Mouse (Mus musculus) lung, postnatal 14 days (tissue): ENCODE measurements around the gene Pimreg.

Experiments
- DNase-seq: peaks from one replicate; pipeline ENCODE4 v3.0.0; 2021

Gene Pimreg

DNA sequence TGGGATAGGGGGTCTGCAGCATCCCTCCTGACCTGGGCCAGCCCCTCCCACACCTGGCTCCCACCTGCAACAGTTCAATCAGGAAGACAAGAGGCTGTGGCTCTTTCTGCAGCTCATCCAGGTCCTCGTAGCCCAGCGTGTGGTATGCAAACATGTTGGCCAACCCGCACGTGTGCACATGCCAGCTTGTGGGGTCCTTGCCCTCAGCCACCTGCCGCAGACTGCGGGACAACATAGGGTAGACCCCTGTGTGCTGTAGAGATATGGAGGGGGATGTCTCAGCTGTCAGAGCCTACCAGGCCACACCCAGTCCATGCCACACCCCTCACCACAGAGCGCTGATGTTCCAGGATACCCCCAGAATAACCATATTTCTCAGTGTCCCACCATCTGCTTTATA is 10.5 kb upstream of the Pimreg start:
- no peak for DNase-seq

DNA sequence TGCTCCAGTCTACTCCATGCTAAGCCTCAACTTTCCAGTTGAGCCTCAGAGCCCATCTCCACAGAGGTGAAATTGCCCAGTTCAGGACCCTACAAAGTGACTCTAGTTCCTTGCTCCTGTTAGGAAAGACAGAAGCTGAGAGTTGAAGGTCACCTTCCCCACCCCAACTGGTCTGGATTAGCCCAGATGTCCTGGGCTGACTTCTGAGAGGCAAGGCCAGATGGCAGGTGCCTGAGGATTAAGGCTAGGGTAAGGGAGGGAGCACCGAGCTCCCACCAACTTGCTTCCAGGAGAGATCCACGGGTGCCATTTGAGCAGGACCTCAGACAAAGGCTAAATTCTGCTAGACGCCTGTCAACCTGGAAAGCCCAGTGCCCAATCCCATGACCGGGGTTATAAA is 9.7 kb upstream of the Pimreg start:
- no peak for DNase-seq

DNA sequence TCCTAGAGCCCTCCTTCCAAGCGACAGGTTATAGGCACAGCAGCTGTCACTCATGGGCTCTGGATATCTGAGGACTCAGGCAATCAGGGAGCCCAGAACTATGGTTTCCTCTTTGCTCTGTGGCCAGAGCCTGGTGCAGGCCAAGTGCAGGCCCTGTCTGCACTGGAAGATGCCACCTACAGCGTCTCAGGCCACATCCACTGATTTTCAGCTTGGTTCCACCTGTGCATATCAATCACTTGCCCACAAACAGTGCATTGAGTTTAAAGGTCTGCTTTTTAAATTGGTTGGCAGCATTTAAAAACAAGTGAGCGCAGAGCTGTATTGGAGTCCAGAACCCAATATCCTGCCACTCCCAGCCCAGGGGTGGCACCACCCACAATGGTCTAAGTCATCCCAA is 9.2 kb upstream of the Pimreg start:
- DNase-seq, result no peak

DNA sequence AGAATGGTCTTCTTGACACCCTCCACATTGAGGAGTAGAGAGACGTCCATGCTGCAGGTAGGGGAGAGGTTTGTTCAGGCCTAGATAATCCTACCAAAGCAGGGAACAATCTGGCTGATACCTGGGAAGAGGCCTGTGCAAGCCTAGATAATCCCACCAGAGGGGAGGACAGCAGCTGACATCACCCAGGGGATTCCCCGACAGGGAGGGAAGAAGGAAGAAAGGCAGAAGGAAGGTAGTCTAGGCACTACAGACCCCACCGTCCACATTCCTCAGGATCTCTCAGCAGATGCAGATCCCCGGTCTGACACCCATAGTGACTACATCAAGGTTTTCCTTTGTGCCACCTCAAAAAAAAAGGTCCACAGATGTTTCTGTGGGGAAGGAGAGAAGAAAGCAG is 4.4 kb upstream of the Pimreg start, which contains the start of gene Aipl1:
Aipl1 (minus strand) TSS at position 101 of the 400 bp plus-strand sequence.
- DNase-seq, result no peak

DNA sequence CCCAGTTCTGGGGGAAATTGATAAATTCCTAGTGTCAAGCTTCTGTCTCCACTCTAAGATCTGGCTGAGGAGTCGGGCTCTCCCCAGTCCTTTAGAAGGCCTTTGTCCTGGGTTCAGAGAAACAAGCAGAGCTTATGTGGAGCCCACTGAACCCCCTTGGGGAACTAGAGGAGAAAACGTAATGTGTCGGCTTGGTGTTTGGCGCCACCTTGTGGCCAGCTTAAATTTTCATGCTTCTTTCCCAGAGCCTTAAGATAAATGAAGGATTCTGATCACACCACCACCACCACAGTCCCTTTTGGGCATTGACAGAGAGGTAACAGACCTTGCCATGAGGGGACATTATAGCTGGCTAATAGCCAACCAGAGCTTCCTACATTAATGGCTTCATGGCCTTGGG is 3.8 kb upstream of the Pimreg start:
- DNase-seq, result peak; percentile 79

DNA sequence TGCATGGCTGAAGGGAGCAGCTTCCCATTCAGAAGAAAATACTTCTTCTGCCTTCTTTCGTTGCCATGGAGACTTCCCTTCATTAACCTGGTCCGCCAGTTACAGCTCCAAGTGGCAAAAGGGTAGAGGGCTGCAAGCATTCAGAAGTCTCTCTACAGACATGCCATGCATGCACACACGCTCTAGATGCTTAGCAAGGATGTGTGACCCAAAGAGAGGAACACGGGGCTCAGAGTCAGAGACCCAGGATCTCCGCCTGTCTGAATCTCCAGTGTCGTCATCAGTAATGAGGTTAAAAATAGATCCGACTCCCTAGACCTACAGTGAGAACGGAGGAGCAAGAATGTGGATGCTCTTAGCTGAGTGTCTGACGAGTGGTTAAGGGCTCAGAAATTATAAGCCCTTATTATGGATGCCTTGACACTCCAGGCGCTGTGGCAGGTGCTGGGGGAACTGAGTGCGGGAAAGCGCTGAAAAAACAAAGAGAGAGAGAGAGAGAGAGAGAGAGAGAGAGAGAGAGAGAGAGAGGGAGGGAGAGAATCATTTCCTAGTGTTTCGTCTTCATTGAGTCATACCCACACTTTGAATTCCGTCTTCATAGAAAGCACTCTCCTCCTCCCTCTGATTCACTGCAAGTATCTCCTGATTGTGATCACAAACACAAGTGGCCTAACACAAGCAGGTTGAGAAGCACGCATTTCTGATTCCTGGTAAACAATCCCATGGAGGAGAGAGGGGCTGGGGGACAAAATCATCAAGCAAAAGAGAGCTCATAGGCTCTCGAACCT is 2.0 kb upstream of the Pimreg start:
- no peak for DNase-seq

DNA sequence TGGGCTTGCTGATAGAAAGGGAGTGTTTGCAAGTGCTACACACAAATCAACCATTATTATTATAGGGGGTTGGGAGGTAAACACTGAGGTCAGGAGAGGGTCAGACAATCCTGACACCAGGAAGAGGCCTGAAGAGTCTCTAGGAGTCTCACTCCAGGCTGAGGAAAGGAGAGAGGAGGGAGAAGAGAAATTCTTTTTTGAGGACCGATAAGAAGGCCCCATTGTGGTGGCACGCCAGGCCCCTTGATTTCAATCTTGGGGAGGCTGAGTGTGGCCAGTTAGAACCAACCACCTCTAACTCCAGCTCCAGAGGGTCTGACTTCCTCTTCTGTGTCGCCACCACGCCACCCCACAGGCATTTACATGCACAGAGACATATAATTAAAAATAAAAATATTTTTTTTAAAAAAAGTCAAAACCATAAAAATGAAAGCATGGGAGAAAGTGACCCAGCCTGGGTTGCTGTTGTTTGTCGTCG is 503 bp upstream of the Pimreg start:
- no peak for DNase-seq

DNA sequence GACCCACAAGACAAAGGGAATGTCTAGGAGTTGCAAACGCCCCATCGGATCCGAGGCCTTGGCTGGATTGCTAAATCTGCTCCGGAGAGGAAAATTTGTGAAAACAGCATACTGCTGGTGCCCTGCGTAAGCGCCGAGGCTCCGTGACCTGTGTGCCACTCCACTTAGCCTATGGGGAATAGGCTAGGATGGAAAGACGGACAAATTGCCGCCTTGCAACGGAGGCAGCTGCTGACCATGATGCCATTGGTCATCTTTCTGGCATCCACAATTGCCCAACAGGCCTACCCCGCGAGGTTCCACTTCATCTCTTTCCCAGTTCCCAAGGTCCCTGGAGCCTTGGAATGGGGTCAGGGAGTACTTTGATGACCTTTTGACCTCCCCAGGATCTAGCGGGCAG is 799 bp downstream of the Pimreg start:
- no peak for DNase-seq

DNA sequence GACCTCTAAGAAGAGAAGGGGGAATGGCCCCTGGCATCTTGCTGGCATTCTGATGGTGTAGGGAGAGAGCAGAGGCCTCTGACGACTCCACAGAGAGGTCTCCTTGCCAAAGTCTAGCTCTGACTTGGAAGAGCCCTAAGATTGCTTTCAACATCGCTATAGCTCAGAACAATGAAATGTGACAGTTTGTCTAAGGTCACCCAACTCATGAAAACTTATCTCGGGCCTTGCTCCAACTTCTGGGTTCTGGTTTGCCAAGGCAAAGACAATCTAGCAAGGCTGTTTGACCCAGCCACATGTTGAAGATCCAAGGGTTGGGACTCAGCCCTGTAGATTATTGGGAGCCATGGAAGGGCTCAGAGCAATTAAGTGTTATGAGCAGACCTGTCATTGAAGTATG is 2.4 kb downstream of the Pimreg start:
- DNase-seq, result no peak

DNA sequence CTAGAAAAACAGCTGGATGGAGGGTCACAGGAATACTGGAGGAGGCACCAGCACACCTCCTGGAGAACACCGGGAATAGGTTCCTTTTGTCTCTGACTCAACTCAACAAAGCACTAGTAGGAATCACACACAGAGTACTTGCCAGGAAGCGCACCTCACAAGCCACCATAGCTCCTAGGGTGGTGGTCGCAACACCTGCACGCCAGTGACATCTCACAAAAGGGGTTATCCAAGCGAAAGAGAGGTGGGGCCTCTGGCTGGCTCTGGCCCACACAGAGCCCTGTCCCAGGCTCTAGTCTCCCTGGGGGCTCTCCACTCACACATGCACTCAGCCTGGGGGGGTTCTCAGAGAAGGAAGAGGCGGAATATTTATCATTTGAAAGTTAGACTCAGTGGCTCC is 6.9 kb downstream of the Pimreg start:
- no peak for DNase-seq

DNA sequence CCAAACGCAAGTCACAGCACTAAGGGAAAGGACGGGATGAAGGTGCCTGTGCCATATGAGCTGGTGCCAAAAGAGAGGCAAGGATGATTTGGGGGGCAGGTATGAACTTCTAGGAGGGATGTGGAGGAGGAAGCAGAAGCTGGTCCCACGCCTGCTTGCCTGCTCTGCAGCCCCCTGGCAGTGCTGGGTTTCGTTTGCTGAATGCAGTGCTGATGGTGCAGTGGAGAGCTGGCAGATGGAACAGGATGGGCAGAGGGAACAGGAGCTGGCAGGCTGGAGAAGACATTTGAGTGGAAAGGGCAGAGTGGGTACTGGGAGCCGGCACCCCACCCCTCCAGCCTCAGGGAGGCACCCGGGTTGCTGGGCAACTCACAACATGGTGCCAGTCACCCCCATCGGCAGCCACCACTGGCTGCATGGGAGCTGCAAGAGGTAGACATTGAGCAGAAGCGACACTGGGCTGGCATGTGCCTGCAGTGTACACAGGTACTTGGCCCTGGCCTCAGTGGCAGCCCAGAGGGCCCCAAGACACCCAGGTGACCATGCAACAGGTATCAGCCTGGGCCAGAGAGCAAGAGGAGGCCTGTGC is 7.4 kb downstream of the Pimreg start:
- no peak for DNase-seq

DNA sequence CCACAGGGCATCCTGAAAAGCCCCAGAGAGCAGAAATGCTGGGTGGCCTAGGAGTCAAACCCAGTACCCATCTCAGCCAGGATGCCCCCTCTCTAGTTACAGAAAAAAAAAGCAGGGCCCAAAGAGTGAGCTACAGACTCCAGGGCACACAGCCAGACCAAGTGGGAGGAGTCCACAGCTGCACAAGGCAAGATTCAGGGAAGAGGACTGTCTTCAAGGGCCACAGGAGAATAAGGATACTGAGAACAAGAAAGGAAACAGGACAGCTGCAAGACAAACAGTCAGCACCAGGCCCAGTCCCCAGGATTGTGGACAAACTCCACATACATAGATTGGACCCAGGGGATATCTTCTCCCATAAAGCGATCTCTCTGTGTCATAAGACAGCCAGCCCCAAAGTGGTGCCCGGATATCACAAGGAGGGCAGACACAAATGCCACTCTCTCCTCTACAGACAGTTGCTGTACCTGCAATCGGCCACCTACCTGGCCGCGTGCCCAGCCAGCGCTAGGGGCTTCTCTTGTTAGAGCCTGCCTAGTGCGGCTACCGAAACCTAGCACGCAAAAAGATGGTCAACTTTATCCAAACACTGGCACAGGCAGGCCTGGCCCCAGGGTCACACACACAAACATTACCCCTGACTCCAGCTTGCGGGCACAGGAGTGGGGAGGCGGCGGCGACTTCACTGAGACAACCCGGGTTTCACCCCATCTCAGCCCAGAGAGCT is 8.5 kb downstream of the Pimreg start:
- no peak for DNase-seq

DNA sequence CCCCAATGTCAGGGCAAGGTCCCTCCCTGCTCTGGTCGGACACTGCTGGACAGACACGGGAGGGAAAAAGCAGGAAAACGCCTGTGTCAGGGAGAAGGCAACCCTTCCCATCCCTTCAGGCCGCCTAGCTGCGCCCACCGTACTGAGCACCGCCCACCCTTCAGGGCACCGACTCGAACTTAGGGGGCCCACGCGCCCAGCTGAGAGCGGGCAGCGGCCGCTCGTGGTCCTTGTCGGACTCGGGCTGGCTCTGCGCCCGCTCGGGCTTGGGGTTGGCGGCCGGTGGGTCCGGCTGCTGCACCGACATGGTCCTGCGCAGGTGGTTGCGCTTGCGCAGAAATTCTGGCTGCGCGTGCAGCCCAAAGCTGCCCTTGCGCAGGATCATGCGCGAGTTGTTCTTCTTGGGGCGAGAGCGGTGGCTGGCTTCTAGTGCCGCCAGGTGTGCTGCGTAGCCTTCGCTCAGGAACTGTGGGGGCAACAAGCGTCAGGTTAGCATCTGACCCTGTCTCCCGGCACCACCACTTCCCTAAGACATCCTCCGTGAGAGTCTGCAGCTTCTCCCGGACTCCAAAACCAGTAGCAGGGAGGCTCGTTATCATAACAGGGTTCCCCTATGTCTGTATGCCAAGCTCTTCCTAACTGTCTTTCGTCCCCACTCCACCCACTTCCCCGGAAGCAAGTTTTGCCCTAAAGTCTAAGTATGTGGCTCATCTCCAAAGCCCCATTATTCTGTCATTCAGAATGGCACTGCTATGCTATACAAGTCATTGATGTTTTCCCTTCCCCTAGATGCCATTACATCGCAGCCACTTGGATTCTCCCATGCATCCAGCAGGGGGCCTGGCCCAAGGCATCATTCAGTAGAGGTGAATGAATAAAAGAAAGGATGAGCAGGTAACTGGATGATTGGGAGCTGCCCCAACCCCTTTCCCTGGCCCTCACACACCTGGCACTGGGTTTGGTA is 9.3 kb downstream of the Pimreg start:
- no peak for DNase-seq

DNA sequence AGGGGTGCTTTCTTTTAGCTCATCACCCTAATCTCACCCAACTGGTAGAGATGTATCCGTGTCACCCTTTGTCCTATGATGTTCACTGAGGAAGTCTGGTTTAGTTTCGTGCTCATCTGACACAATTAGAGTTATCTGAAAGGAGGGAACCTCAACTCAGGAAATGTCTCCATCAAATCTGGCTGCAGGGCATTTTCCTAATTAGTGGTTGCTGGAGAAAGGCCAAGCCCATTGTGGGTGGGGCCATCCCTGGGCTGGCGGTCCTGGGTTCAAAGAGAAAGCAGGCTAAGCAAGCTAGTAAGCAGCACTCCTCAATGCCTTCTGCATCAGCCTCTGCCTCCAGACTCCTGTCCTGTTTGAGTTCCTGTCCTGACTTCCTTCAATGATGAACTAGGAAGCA is 10.4 kb downstream of the Pimreg start:
- no peak for DNase-seq

DNA sequence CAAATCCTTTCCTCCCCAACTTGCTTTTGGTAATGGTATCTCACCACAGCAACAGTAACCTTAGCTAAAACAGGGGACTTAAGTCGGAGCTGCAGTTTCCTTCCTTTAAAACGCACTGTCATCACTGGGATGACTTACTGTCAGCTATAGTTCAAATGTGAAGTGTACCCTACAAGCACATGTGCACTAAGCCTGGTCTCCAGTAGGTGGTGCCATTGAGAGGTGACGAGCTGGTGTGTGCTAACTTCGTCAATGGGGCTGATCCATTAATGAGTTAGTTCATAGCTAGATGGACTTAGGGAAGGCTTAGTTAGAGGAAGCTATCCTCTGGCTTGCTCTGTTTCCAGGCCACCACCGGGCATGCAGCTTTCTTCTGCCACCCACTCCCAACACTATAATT is 10.8 kb downstream of the Pimreg start:
- peak; percentile 83 for DNase-seq

DNA sequence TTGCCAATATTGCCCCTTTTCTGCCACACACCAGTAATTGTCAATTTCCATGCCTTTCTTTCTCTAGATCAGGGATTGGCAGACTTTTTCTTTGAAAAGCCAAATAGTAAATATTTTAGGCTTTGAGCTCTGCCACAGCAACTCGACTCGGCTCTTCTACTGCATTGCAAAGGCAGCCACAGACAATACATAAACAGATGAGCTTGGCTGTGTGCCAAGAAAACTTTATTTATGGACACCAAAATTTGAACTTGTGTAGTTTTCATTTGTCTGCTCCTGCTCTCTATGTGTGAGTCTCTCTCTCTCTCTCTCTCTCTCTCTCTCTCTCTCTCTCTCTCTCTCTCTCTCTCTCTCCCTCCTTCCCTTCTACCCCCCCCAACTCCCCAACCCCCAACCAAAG is 13.3 kb downstream of the Pimreg start:
- DNase-seq, result no peak

DNA sequence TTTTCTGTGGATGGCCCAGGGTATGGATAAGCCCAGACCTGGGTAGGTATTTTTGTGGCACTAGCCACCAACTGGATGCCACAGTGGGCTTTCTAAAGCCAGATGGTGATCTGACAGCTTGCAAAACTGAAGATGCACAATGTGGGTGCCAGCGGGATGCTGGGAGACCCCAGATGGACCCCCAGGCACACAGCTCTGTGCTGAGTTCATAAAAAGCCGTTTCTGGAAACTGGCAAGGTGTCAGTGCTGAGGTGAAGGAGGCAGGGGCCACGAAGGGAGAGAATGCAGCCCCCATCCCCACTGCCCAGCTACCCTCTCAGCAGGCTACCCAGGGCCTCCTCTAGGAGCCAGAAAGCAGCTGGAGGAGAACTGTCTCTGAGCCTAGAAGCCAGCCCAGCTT is 15.3 kb downstream of the Pimreg start:
- no peak for DNase-seq

DNA sequence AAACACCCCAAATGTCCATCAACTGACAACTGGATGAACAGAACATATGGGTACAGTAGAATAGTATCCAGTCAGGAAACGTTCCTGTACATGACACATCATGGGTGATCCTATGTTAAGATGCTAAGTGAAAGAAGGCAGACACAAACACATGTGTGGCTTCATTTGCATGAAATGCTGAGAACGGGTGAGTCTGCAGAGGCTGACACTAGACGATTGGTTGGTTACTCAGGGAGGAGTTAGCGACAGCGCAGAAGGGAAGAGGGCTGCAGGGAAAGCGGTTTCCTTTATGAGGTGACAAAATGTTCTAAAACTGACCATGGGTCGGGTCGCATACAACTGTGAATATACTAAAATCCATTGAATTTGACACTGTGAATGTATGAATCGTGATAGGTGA is 18.6 kb downstream of the Pimreg start:
- DNase-seq, result no peak

DNA sequence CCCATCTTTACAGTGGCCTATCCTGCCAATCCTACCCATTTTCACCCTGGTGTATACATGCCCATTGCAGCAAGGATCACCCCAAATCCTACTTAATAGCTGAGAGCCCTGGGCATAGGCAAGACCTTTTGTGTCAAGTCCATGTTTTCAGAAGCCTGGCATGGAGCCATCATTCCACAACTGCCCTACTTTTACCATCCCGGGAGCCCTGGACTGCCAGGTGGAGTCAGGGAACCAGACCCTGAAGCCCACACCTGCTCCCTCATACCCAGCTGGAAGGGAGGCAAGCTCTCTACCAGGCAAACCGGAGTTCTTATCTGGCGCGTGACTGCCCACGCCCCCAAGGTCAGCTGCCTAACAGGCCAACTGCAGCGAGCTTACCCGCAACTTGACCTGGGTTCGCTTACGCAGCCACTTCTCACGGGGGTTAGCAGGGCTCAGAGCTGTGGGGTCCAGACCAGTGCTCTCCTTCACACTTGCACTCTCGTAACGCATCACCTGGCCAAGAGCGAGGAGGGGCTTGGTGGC is 19.3 kb downstream of the Pimreg start:
- no peak for DNase-seq

DNA sequence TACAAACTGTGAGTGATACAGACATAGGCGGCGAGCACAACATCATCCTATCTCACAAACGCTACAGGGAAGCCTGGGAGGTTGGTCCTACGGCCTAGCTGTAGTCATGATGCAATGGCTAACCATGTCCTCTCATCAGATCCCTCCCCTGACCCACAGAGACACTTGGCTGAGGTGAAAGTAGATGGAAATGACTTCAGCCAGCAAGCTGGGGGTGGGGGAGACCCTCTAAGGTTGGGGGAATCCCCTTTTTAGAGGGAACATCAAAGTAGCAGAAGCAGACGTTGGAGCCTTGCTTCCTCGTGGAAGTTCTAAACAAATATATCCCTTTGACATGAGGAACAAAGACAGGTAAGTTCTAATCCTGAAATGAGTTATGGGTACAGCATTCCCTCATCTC is 22.6 kb downstream of the Pimreg start:
- DNase-seq, result no peak

DNA sequence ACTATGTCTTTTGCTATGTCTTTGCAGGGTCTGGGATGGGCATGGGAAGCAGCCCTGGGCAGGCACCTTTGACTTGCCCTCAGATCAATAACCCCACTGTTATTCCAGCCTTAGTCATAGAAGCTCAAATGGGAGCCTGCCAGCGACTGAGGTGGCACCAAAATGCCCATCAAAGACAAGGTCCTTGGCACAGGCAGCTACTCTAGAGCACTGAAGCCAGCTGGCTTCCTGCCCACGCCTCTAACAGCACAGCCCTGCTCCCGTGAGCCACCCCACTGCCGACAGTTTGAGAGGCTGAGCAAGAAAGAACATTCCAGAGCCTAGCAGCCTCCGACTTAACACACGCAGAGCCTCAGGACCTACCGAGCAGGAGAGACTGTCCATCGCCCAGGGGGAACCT is 23.3 kb downstream of the Pimreg start:
- peak; percentile 45 for DNase-seq

DNA sequence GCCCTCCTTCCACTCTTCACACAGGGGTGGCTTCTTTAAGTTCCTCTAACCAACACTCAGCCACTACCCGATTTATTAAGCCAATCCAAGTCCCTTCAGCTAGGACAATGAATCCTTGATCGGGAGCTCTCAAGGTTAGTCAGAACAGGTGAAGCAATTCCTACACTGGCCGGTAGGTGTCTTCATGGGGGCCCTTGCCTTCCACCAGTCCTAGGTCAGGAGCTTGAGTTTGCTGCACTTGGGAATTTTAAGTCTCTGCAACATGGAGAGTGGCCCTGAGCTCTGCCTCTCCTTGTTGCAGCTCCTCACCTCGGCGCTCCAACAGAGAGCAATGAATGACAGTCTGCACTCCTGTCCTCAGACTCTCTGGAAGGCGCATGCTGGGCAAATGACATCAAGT is 24.5 kb downstream of the Pimreg start:
- peak; percentile 62 for DNase-seq

DNA sequence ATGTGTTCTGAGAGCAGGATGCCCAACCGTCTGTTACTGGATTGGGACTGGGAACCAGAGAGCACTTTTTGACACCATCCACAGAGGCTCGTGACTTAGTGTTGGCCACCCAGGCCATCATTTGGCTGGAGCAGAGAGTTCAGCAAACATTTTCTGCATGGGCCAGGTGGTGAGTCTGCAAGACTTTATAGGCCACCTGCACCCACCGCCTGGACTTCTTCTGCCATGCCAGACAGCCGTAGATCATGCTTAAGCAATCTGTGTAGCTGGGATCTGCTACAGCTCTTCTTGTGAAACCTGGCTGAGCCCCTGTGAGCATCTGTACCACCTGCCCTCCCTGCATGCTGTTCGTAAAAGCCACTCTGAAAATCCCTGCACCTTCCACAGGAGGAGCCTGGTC is 25.5 kb downstream of the Pimreg start:
- no peak for DNase-seq
